Mouse (Mus musculus): ENCODE measurements around the gene Slx4ip.
"Not testable (repeated sequence)": the region's sequence is repeated elsewhere in the genome, so short reads cannot be mapped to it uniquely, and the experiment has no call there.

Slx4ip gene

DNA sequence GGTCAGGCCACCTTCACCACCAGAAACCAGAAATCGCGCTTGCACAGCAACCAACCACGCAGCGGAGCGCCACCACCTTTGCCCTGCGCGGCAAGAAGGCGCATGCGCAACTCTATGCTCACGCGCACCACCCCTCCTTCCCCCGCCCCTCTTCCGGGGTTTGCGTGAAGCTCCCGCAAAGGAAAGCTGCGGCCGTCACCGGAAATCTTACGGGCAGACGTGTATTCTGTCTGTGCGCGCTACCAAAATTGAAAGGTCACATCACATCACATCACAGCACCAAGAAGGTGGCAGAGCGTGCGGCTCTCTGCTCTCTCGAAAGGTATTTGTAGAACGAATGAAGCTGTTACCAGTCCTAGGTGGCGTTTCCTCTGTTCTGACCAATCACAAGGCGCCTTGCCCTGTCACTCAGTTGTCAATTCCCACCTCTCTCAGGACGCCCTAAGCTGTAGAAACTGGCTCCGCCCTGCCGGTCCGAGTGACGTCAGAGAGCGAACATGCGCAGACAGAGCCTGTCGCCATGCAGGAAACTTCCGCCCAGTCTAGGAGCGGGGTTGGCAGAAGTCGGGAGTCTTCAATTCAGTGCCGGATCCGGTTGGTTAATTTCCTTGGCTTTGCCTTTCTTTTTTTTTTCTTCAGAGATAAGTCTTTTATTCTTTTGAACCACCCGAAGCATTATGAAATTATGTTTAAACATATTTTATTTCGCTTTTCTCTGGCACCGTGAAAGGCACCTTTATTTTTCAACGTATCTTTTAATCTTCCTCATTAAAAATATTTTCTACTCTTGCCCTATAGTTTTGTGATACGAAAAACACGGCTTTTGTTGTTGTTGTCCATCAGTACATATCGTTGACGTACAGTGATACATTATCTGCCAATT lies at the start of gene Slx4ip, which contains the start of the genes AL731706.1 and Mkks:
Gene Slx4ip, plus strand, starts transcription at position 151 of the 883 bp plus-strand sequence.
Gene AL731706.1, minus strand, starts transcription at position 322 of the 883 bp plus-strand sequence.
Gene Mkks, minus strand, starts transcription at position 322 of the 883 bp plus-strand sequence.
- DNase-seq, result peak; percentile 98

- DNase-seq, result no peak
These were observed 40.7 kb upstream of the Slx4ip start for GRCm38 (mm10) chr2:136850366-136850765.

- peak; percentile 34 for DNase-seq
These were observed 36.3 kb upstream of the Slx4ip start for GRCm38 (mm10) chr2:136854543-136855388.

- DNase-seq, result no peak
These were observed 5.4 kb upstream of the Slx4ip start, which contains the start of gene AL731706.2 for GRCm38 (mm10) chr2:136885579-136885978. TSS of gene AL731706.2 (minus strand) at chr2:136885679.

- peak; percentile 47 for DNase-seq
These were observed 4.2 kb upstream of the Slx4ip start for GRCm38 (mm10) chr2:136886846-136887245.

- DNase-seq, result not testable (repeated sequence)
These were observed 326 bp upstream of the Slx4ip start for GRCm38 (mm10) chr2:136890716-136891067.

GRCm38 (mm10) chr2:136891951-136892371 lies 943 bp downstream of the Slx4ip start:
- DNase-seq, result peak; percentile 96

- no peak for DNase-seq
These were observed 3.5 kb downstream of the Slx4ip start for GRCm38 (mm10) chr2:136894494-136894893.

DNA sequence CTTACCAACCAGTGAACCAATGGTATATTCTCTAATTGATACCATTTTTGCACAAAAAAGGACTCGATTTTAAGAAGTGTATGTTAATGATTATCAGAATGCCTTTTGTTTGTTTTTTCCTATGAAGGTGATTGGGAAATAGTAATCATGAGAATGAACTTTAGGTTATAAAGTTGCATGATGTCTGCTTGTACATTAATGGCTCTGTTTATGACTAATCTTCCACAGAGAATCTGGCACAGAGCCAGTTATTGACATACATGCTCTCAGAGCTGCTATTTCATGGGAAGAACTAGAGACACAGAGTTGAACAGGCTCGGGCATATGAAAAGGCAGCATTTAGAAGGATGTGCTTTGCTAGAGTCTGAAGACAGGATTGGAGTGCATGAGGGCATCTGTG lies 5.1 kb downstream of the Slx4ip start:
- no peak for DNase-seq

GRCm38 (mm10) chr2:136908596-136908995 lies 17.6 kb downstream of the Slx4ip start:
- no peak for DNase-seq

DNA sequence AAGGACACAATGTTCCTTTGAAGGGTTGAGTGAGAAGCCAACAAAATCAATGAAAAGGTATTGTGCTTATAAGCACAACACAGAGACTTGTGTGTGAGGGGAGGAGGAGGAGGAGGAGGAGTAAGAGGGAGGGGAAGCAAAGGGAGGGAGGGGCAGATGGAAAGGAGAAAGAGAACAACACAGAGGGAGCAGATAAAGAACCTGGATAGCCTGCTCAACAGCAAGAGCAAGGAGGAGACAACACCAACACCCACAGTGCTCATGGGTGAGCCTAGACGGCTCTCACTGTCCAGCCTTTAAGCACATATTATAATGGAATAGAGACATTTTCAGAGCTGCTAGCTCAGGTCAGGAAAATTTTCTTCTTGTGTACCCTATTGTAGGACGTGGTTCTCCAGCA lies 18.3 kb downstream of the Slx4ip start:
- no peak for DNase-seq

DNA sequence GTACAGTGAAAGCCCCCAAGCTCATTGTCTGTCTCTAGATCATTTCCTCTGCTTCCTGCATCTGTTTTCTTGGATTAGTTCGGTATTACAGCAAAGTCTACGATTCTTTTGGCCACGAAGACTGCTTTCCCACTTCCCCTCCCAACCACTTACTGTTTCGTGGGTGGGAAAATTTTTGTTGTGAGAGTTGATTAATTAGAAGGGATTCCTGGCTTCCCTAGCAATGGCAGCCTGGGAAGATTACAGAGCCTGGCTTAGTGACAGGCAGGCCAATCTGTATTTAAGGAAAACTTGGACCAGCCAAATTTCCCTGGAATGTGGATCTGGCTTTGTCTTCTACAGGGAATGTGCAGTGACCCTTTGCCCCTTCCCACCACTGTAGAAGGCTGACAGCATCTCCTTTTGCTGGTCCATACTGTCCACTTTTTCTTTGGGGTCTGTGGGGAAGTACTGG lies 21.0 kb downstream of the Slx4ip start:
- DNase-seq, result peak; percentile 39

GRCm38 (mm10) chr2:136913021-136913420 lies 22.0 kb downstream of the Slx4ip start:
- DNase-seq, result no peak

DNA sequence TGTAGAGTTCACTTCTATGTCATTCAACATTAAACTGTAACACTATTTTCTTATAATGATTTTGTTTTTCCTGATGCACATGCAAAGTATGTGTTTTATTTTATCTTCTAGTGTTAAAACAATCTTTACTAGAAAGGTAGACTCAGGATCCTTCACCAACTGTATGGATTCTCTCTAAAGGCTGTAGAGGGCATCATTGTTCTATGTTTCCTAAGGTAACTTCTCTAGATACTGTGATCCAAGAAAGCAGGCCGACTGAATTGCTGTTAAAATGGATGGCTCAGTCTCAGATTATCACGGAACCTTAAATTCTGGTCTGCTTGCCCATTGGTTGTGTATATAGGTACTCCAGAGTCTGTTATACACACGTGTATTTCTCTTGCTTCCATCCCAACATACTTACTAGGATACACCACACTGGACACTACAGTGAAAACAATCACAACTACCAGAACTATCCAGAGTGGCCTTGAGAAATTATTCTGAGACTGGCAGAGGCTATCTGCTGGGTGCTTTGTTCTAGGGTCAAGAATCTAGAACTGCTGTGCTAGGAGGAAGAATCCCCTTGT lies 23.4 kb downstream of the Slx4ip start:
- peak; percentile 56 for DNase-seq

DNA sequence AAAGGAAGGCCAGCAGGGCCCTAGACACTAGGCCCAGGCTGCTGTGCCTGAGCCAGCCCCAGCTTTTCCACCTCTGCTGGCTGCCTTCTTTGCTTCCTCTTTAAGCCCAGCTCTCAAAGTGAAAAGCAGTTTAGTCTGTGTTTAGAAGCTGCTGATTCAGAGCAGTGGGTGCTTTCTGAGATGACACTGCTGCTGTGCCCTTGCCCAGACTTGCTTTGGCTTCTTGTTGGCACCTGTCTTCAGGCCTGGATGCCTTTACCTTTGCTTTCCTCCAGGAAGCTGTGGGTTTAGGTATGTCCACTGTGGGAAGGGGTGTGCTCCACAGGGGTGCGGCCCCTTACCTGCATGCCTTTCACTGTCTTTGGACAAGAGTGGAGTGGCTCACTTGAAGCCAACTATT lies 28.4 kb downstream of the Slx4ip start:
- DNase-seq, result no peak

DNA sequence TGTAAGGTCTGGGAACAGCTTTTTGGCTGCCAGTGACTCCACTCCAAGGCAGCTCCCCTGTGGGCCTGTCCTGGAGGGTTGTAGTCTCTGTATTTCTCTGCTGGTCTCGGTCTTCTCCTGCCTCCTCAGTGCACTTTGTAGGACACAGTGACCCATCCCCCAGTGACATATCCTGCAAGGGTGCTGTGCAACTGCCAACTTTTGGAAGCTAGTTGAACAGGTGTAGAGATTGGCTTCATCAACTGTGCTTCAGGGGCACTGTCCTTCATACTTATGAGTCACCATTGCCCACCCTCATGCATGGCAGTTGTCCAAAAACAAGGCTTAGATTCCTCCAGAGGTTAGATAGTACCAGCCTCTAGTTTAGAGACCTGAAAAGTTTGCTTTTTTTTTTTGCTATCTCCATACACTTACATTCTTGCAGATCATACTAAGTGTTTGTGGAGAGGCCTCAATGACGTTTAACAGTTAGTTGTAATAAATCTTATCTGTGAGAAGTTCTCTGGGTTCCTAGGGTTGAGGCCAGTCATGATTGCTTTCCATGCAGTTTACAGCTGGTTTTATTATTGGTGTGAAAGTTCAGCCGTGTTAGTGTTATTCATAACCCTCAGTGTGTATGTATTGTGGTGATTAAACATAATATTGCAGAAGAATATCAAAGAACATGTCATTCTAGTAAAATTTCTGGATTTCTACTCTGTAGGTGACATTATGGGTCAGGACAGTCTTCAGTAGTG lies 29.4 kb downstream of the Slx4ip start:
- DNase-seq, result no peak

DNA sequence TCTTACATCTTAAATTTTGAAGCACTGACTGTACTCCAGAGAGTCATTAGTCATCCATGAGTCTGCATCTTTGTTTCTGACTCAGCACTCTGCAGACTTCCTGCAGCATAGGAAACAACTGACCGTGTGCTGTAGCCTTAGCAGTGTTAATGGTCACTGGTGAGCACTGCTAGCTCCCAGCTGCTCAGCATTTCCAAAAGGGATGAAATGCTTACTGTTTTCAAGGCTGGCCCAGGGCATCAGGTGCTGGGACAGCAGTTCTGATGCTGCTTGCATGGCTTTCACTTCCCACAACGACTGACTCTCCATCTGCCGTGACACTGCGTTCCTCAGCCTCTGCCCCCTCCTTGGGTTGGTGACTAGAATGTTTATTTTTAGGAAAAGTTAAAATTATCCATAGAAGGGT lies 30.0 kb downstream of the Slx4ip start:
- peak; percentile 32 for DNase-seq

DNA sequence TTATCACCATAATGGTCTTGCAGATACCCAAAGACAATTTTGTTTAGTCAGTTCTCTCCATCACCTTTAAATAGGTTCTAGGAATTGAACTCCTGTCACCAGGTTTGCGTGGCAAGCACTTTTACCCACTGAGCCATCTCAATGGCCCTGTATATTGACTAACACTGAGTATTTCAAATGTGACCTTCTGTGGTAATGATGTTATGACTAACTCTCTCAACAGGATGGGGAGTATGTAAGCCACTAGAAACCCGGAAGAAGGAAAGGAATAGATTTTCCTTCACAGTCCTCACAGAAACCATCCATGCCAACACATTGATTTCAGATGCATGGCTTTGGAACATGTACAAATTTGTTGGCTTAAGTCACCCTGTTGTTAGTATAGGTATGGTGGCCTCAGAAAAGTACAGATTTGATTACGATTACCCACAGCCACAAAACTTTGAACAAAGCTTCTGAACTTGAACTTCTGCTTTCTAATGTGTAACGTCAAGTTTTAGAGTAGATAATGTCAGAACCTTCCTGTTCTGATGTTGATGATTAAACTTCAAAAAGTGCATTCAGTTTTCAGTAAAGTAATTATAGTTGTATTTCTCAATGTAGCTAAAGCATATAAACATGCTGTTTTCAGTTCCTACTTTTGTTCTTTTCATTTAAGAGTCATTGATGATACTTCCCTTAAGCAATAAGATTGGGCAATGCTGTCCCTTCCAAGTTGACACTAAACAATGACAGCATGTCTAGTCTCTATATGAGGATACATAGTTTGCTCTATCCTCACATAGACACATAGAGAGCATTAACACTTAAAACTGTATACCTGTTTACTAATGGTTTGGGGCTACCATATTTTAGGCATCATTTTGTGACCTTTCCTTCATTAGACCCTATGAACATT lies 45.6 kb downstream of the Slx4ip start:
- DNase-seq, result no peak

GRCm38 (mm10) chr2:136938249-136938648 lies 47.2 kb downstream of the Slx4ip start:
- DNase-seq, result no peak

GRCm38 (mm10) chr2:136946297-136946696 lies 55.3 kb downstream of the Slx4ip start:
- no peak for DNase-seq

DNA sequence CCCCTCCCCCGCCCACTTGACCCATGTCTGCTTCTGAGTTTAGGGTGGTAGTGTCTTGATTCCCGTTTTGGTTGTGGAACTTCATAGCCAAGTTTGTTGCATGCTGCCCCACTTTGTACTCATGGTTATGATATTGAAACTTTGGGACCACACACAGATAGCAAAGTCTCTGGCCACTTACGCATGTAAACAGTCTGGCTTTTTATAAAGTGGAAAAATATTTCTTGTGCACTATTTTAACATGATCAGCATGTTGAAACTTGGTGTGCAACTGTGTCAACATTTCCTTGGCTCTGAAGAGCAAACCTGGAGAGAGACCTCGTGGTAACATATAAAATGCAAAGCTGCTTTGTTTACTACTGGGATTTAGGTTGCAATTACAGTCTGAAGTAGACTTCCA lies 56.5 kb downstream of the Slx4ip start:
- no peak for DNase-seq

All from embryo, embryonic 11 days (tissue).